Mouse (Mus musculus): ENCODE measurements around the gene Zfp784. TPM values are rescaled to one million over a fixed set of nuclear protein-coding genes. Genes with fewer than 3 reads are reported as not detected.

Gene Zfp784
- polyA plus RNA-seq (2012; rRNA removed) = 3.2 and 7.7 TPM in 2 replicates

- no peaks in the 10 kb centered on the region for H3K27me3 ChIP-seq (ENCODE audit: control insufficient read depth, insufficient read depth, low read length)
- H3K4me1 ChIP-seq (ENCODE audit: control insufficient read depth, insufficient read depth, insufficient read length, low read length) = peaks cover 2% of the 10 kb centered on the region; the same call in 1 of the 2 replicates
- peak within 1 kb of the TSS; percentile 88 for H3K27ac ChIP-seq (ENCODE audit: insufficient read depth, low read depth, low read length)
- under 1% methylated on average over 48 of the region's 48 CpGs for WGBS
- TF ChIP-seq CTCF (IDR thresholded peaks at IDR 0.05; ENCODE audit: extremely low read depth, insufficient read length, insufficient replicate concordance, low read depth, low read length) = no peak
- TF ChIP-seq POLR2A (IDR thresholded peaks at IDR 0.05; ENCODE audit: low read depth, low read length) = peak; percentile 77
- peak within 1 kb of the TSS; percentile 92 for H3K4me3 ChIP-seq (ENCODE audit: low read depth, low read length)
- H3K36me3 ChIP-seq (ENCODE audit: control insufficient read depth, insufficient read depth, low read length) = peaks cover 6% of the 10 kb centered on the region
These were observed at the start of gene Zfp784 for GRCm38 (mm10) chr7:5038109-5038732. TSS of gene Zfp784 (minus strand) at chr7:5038446.

GRCm38 (mm10) chr7:5087886-5088285 lies 49.6 kb upstream of the Zfp784 start:
- 32% methylated on average over 4 of the region's 4 CpGs for WGBS
- peak overlapping the region; percentile 96 for H3K27ac ChIP-seq (ENCODE audit: insufficient read depth, low read depth, low read length)
- peaks cover 58% of the 10 kb centered on the region for H3K4me1 ChIP-seq (ENCODE audit: control insufficient read depth, insufficient read depth, insufficient read length, low read length)
- no peaks in the 10 kb centered on the region for H3K27me3 ChIP-seq (ENCODE audit: control insufficient read depth, insufficient read depth, low read length)
- no peak overlapping the region for H3K4me3 ChIP-seq (ENCODE audit: low read depth, low read length)
- TF ChIP-seq POLR2A (IDR thresholded peaks at IDR 0.05; ENCODE audit: low read depth, low read length) (no peak), CTCF (IDR thresholded peaks at IDR 0.05; ENCODE audit: extremely low read depth, insufficient read length, insufficient replicate concordance, low read depth, low read length) (no peak)
- peaks cover 61% of the 10 kb centered on the region for H3K36me3 ChIP-seq (ENCODE audit: control insufficient read depth, insufficient read depth, low read length)

GRCm38 (mm10) chr7:5086921-5087440 lies 48.7 kb upstream of the Zfp784 start:
- Histone ChIP-seq H3K27me3 (ENCODE audit: control insufficient read depth, insufficient read depth, low read length) (no peaks in the 10 kb centered on the region), H3K4me1 (ENCODE audit: control insufficient read depth, insufficient read depth, insufficient read length, low read length) (peaks cover 52% of the 10 kb centered on the region), H3K4me3 (ENCODE audit: low read depth, low read length) (no peak overlapping the region), H3K27ac (ENCODE audit: insufficient read depth, low read depth, low read length) (peak overlapping the region; percentile 96), H3K36me3 (ENCODE audit: control insufficient read depth, insufficient read depth, low read length) (peaks cover 52% of the 10 kb centered on the region)
- 42% methylated on average over 5 of the region's 5 CpGs for WGBS
- TF ChIP-seq POLR2A (IDR thresholded peaks at IDR 0.05; ENCODE audit: low read depth, low read length) = no peak
- no peak for TF ChIP-seq CTCF (IDR thresholded peaks at IDR 0.05; ENCODE audit: extremely low read depth, insufficient read length, insufficient replicate concordance, low read depth, low read length)

- no peak for TF ChIP-seq POLR2A (IDR thresholded peaks at IDR 0.05; ENCODE audit: low read depth, low read length)
- TF ChIP-seq CTCF (IDR thresholded peaks at IDR 0.05; ENCODE audit: extremely low read depth, insufficient read length, insufficient replicate concordance, low read depth, low read length) = no peak
- H3K27ac ChIP-seq (ENCODE audit: insufficient read depth, low read depth, low read length) = peak overlapping the region; percentile 32
- H3K36me3 ChIP-seq (ENCODE audit: control insufficient read depth, insufficient read depth, low read length) = peaks cover 40% of the 10 kb centered on the region
- H3K4me1 ChIP-seq (ENCODE audit: control insufficient read depth, insufficient read depth, insufficient read length, low read length) = peaks cover 40% of the 10 kb centered on the region
- WGBS = 93% methylated on average over 1 of the region's 1 CpGs
- H3K4me3 ChIP-seq (ENCODE audit: low read depth, low read length) = no peak overlapping the region
- no peaks in the 10 kb centered on the region for H3K27me3 ChIP-seq (ENCODE audit: control insufficient read depth, insufficient read depth, low read length)
These were observed 47.3 kb upstream of the Zfp784 start for GRCm38 (mm10) chr7:5085512-5085911.

GRCm38 (mm10) chr7:5083325-5084105 lies 45.3 kb upstream of the Zfp784 start:
- H3K36me3 ChIP-seq (ENCODE audit: control insufficient read depth, insufficient read depth, low read length) = peaks cover 32% of the 10 kb centered on the region

GRCm38 (mm10) chr7:5081939-5082338 lies 43.7 kb upstream of the Zfp784 start:
- peaks cover 38% of the 10 kb centered on the region for H3K36me3 ChIP-seq (ENCODE audit: control insufficient read depth, insufficient read depth, low read length)
- WGBS = 32% methylated on average over 2 of the region's 2 CpGs
- peak overlapping the region; percentile 54; the same call in 1 of the 2 replicates for H3K4me3 ChIP-seq (ENCODE audit: low read depth, low read length)
- no peaks in the 10 kb centered on the region for H3K27me3 ChIP-seq (ENCODE audit: control insufficient read depth, insufficient read depth, low read length)
- H3K27ac ChIP-seq (ENCODE audit: insufficient read depth, low read depth, low read length) = peak overlapping the region; percentile 88
- peaks cover 29% of the 10 kb centered on the region for H3K4me1 ChIP-seq (ENCODE audit: control insufficient read depth, insufficient read depth, insufficient read length, low read length)
- peak; percentile 67; the same call in 1 of the 2 replicates for TF ChIP-seq POLR2A (IDR thresholded peaks at IDR 0.05; ENCODE audit: low read depth, low read length)
- TF ChIP-seq CTCF (IDR thresholded peaks at IDR 0.05; ENCODE audit: extremely low read depth, insufficient read length, insufficient replicate concordance, low read depth, low read length) = no peak

More at GRCm38 (mm10) chr7:5083325-5084105, 45.3 kb upstream of the Zfp784 start:
- peak overlapping the region; percentile 86 for H3K27ac ChIP-seq (ENCODE audit: insufficient read depth, low read depth, low read length)
- no peak for TF ChIP-seq POLR2A (IDR thresholded peaks at IDR 0.05; ENCODE audit: low read depth, low read length)
- TF ChIP-seq CTCF (IDR thresholded peaks at IDR 0.05; ENCODE audit: extremely low read depth, insufficient read length, insufficient replicate concordance, low read depth, low read length) = no peak
- peaks cover 39% of the 10 kb centered on the region for H3K4me1 ChIP-seq (ENCODE audit: control insufficient read depth, insufficient read depth, insufficient read length, low read length)
- peak overlapping the region; percentile 33 for H3K4me3 ChIP-seq (ENCODE audit: low read depth, low read length)
- H3K27me3 ChIP-seq (ENCODE audit: control insufficient read depth, insufficient read depth, low read length) = no peaks in the 10 kb centered on the region
- WGBS = 49% methylated on average over 18 of the region's 18 CpGs

- peaks cover 42% of the 10 kb centered on the region for H3K36me3 ChIP-seq (ENCODE audit: control insufficient read depth, insufficient read depth, low read length)
- peak overlapping the region; percentile 54 for H3K4me3 ChIP-seq (ENCODE audit: low read depth, low read length)
- TF ChIP-seq CTCF (IDR thresholded peaks at IDR 0.05; ENCODE audit: extremely low read depth, insufficient read length, insufficient replicate concordance, low read depth, low read length) (no peak), POLR2A (IDR thresholded peaks at IDR 0.05; ENCODE audit: low read depth, low read length) (no peak)
- 17% methylated on average over 6 of the region's 6 CpGs for WGBS
- peaks cover 26% of the 10 kb centered on the region for H3K4me1 ChIP-seq (ENCODE audit: control insufficient read depth, insufficient read depth, insufficient read length, low read length)
- peak overlapping the region; percentile 88 for H3K27ac ChIP-seq (ENCODE audit: insufficient read depth, low read depth, low read length)
- no peaks in the 10 kb centered on the region for H3K27me3 ChIP-seq (ENCODE audit: control insufficient read depth, insufficient read depth, low read length)
These were observed 43.0 kb upstream of the Zfp784 start for GRCm38 (mm10) chr7:5081241-5081640.
